Mouse (Mus musculus) limb, embryonic 14.5 days (tissue): ENCODE data around the gene Tet3. TPM values are rescaled to one million over a fixed set of nuclear protein-coding genes. Genes with fewer than 3 reads are reported as not detected.

Source experiments
- ATAC-seq: fragments of 200-750 bp; cut with Nextera tagmentation; 2 replicates; pipeline ENCODE4 v1.8.0; 2017; ENCODE audit warnings: low read depth, moderate number of reproducible peaks, moderate TSS enrichment; ENCODE audit not compliant: low FRiP score
- DNase-seq: peaks from one replicate; pipeline ENCODE4 v3.0.0-alpha.2; 2015; ENCODE audit warnings: low spot score
- H3K27ac ChIP-seq: fragments of 300-500 bp; sonication (generic); replicated peaks from 2 replicates; pipeline ENCODE4 v1.5.1; 2014; ENCODE audit warnings: low read depth, mild to moderate bottlenecking, low read length, moderate library complexity, mixed read lengths
- H3K27me3 ChIP-seq: fragments of 300-500 bp; sonication (generic); 2 replicates; pipeline ENCODE4 v1.6.1; 2014; ENCODE audit warnings: low read length, mixed read lengths; ENCODE audit not compliant: control insufficient read depth, insufficient read depth
- H3K36me3 ChIP-seq: fragments of 300-500 bp; sonication (generic); 2 replicates; pipeline ENCODE4 v1.6.1; 2014; ENCODE audit warnings: mild to moderate bottlenecking, low read length, moderate library complexity, mixed read lengths; ENCODE audit not compliant: control insufficient read depth, insufficient read depth
- H3K4me1 ChIP-seq: fragments of 300-500 bp; sonication (generic); 2 replicates; pipeline ENCODE4 v1.6.1; 2014; ENCODE audit warnings: antibody characterized with exemption, low read length, mixed read lengths; ENCODE audit not compliant: control insufficient read depth, insufficient read depth
- H3K4me2 ChIP-seq: fragments of 300-500 bp; sonication (generic); replicated peaks from 2 replicates; pipeline ENCODE4 v1.6.1; 2014; ENCODE audit warnings: low read depth, mild to moderate bottlenecking, low read length, moderate library complexity; ENCODE audit not compliant: severe bottlenecking
- H3K4me3 ChIP-seq: fragments of 300-500 bp; sonication (generic); replicated peaks from 2 replicates; pipeline ENCODE4 v1.5.1; 2014; ENCODE audit warnings: low read length
- H3K9ac ChIP-seq: fragments of 300-500 bp; sonication (generic); 2 replicates; pipeline ENCODE4 v1.6.1; 2014; ENCODE audit warnings: mild to moderate bottlenecking, low read depth, low read length, moderate library complexity; ENCODE audit not compliant: severe bottlenecking
- H3K9me3 ChIP-seq: fragments of 300-500 bp; sonication (generic); 2 replicates; pipeline ENCODE4 v1.6.1; 2016; ENCODE audit warnings: low read length; ENCODE audit not compliant: control insufficient read depth
- POLR2A ChIP-seq: fragments of 200-500 bp; IDR thresholded peaks from 2 replicates; pipeline ENCODE4 v1.8.0; 2012; ENCODE audit warnings: inconsistent platforms, mild to moderate bottlenecking, moderate library complexity, borderline replicate concordance; ENCODE audit not compliant: insufficient read depth, insufficient read length; ENCODE audit errors: extremely low read depth
- WGBS: fragments of 180-500 bp; shearing (Covaris S2); extraction: QIAGEN DNeasy Blood & Tissue Kit; methylation state at CpG from one replicate; pipeline ENCODE4 v1.1.7; 2014; 5-methylcytosine and 5-hydroxymethylcytosine counted together
- polyA plus RNA-seq, 2 experiments: library from polyadenylated mRNA; depleted of rRNA in 1 of 2; stranded (reverse) in 1 of 2; unstranded in 1 of 2; fragments of >200 nt; fragmentation: Nextera tagmentation in 1 of 2; extraction: Ambion mirVana in 1 of 2; gene quantifications; 2 replicates each; pipeline versions ENCODE4 v1.2.1 to v1.2.3; 2012 to 2014

Tet3 gene
- polyA plus RNA-seq, 2 experiments, result 21.1 to 44.3 TPM

- no peak overlapping the region for H3K4me2 ChIP-seq
- no peaks in the 10 kb centered on the region for H3K4me1 ChIP-seq
- H3K36me3 ChIP-seq, result peaks cover 98% of the 10 kb centered on the region
- ATAC-seq, result no peak
- H3K27me3 ChIP-seq, result no peaks in the 10 kb centered on the region
- no peak overlapping the region for H3K27ac ChIP-seq
- no peak for DNase-seq
- TF ChIP-seq POLR2A, result no peak
- 88% methylated on average over 3 of the region's 3 CpGs for WGBS
- no peaks in the 10 kb centered on the region for H3K9me3 ChIP-seq
- H3K9ac ChIP-seq, result no peak overlapping the region
- no peak overlapping the region for H3K4me3 ChIP-seq
Measured at GRCm38 (mm10) chr6:83371350-83371749, 87.5 kb downstream of the Tet3 start.

GRCm38 (mm10) chr6:83370316-83370965 lies 88.4 kb downstream of the Tet3 start:
- Histone ChIP-seq H3K4me2 (no peak overlapping the region), H3K9ac (no peak overlapping the region), H3K27ac (no peak overlapping the region), H3K36me3 (peaks cover 96% of the 10 kb centered on the region), H3K4me1 (no peaks in the 10 kb centered on the region), H3K27me3 (no peaks in the 10 kb centered on the region), H3K9me3 (no peaks in the 10 kb centered on the region), H3K4me3 (no peak overlapping the region)
- TF ChIP-seq POLR2A, result no peak
- ATAC-seq, result no peak
- WGBS, result 86% methylated on average over 21 of the region's 21 CpGs
- DNase-seq, result no peak

- H3K36me3 ChIP-seq, result peaks cover 73% of the 10 kb centered on the region
Measured at GRCm38 (mm10) chr6:83363075-83363474, 95.8 kb downstream of the Tet3 start.

GRCm38 (mm10) chr6:83361523-83362248 lies 97.2 kb downstream of the Tet3 start:
- H3K4me1 ChIP-seq, result no peaks in the 10 kb centered on the region
- ATAC-seq, result no peak
- no peak overlapping the region for H3K4me3 ChIP-seq
- H3K9me3 ChIP-seq, result no peaks in the 10 kb centered on the region
- H3K27me3 ChIP-seq, result no peaks in the 10 kb centered on the region
- no peak overlapping the region for H3K4me2 ChIP-seq
- no peak overlapping the region for H3K9ac ChIP-seq
- DNase-seq, result no peak
- TF ChIP-seq POLR2A, result no peak
- WGBS, result 72% methylated on average over 11 of the region's 11 CpGs
- no peak overlapping the region for H3K27ac ChIP-seq
- peaks cover 73% of the 10 kb centered on the region for H3K36me3 ChIP-seq

More at GRCm38 (mm10) chr6:83363075-83363474, 95.8 kb downstream of the Tet3 start:
- no peak overlapping the region for H3K4me3 ChIP-seq
- 89% methylated on average over 12 of the region's 12 CpGs for WGBS
- H3K27me3 ChIP-seq, result no peaks in the 10 kb centered on the region
- no peak overlapping the region for H3K9ac ChIP-seq
- ATAC-seq (no peak), DNase-seq (no peak)
- H3K9me3 ChIP-seq, result no peaks in the 10 kb centered on the region
- no peak overlapping the region for H3K4me2 ChIP-seq
- H3K27ac ChIP-seq, result no peak overlapping the region
- no peaks in the 10 kb centered on the region for H3K4me1 ChIP-seq
- no peak for TF ChIP-seq POLR2A

- H3K36me3 ChIP-seq, result peaks cover 57% of the 10 kb centered on the region
- H3K9ac ChIP-seq, result no peak overlapping the region
- no peak for TF ChIP-seq POLR2A
- DNase-seq, result no peak
- no peaks in the 10 kb centered on the region for H3K9me3 ChIP-seq
- no peaks in the 10 kb centered on the region for H3K27me3 ChIP-seq
- no peak overlapping the region for H3K4me2 ChIP-seq
- H3K27ac ChIP-seq, result no peak overlapping the region
- no peak overlapping the region for H3K4me3 ChIP-seq
- 88% methylated on average over 10 of the region's 10 CpGs for WGBS
- no peak for ATAC-seq
- no peaks in the 10 kb centered on the region for H3K4me1 ChIP-seq
Measured at GRCm38 (mm10) chr6:83357436-83357835, 101.4 kb downstream of the Tet3 start.
